Mouse (Mus musculus): ENCODE data around the gene Bod1. TPM values are rescaled to one million over a fixed set of nuclear protein-coding genes. Genes with fewer than 3 reads are reported as not detected.
A peak's percentile ranks its signal among the peaks of the same experiment; 100 is the strongest.

The Bod1 gene
- polyA plus RNA-seq (2016; fragmentation: Nextera tagmentation; extraction: Ambion mirVana): 131 and 137 TPM in 2 replicates

DNA sequence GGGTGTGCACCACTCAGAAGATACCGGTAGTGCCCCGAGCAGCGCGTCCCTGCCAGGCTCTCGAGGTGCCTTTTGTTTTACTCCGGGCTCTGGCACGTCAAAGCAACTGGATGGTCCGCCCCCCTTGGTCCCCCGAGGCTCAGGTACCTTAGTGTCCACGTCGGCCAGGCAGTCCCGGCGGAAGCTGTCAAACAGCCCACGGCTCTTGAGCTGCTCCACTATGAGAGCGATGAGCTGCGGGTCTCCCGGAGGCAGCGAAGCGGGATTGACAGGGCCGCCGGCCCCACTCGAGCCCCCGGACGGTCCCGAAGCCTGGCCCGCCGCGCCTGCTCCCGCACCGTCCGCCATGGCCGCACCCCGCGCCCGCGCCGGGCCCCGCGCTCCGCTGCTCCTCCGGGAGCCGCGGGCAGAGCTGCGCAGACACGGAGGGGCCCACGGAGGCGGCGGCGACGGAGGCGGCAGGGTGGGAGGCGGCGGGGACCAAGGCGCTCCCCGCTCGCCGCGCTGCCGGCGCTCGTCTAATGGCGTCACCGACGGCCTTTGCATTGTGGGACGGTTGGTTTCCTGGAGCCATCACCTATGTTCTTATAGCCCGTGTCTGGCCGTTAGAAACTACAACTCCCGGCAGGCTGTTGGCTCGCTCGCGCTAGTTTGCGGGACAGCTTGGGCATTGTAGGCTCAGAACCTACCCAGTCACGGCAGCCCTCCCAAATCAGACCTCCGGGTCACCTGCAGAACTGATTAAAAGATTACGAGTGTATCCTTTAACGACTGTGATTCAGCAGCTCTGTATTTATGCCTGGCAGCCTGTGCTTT lies at the start of gene Bod1:
Bod1 (minus strand) TSS at position 532 of the 816 bp plus-strand sequence.
- peak within 1 kb of the TSS; percentile 63 for H3K4me2 ChIP-seq (replicated peaks)
- 1% methylated on average over 73 of the region's 76 CpGs for WGBS
- H3K27ac ChIP-seq: no peak within 1 kb of the TSS

GRCm38 (mm10) chr11:31719090-31719489 lies 47.4 kb upstream of the Bod1 start:
- no peak overlapping the region for H3K4me2 ChIP-seq (replicated peaks)

More for the DNA sequence above, at the start of gene Bod1:
- peak within 1 kb of the TSS; percentile 97 for H3K4me3 ChIP-seq
- peak within 1 kb of the TSS; percentile 90 for H3K9ac ChIP-seq
- H3K4me1 ChIP-seq: peaks cover 14% of the 10 kb centered on the region
- no peaks in the 10 kb centered on the region for H3K9me3 ChIP-seq
- ATAC-seq (ENCODE audit: insufficient number of reproducible peaks, insufficient read depth, low FRiP score, low TSS enrichment): peak; percentile 97
- H3K27me3 ChIP-seq: no peaks in the 10 kb centered on the region
- peaks cover 25% of the 10 kb centered on the region for H3K36me3 ChIP-seq

DNA sequence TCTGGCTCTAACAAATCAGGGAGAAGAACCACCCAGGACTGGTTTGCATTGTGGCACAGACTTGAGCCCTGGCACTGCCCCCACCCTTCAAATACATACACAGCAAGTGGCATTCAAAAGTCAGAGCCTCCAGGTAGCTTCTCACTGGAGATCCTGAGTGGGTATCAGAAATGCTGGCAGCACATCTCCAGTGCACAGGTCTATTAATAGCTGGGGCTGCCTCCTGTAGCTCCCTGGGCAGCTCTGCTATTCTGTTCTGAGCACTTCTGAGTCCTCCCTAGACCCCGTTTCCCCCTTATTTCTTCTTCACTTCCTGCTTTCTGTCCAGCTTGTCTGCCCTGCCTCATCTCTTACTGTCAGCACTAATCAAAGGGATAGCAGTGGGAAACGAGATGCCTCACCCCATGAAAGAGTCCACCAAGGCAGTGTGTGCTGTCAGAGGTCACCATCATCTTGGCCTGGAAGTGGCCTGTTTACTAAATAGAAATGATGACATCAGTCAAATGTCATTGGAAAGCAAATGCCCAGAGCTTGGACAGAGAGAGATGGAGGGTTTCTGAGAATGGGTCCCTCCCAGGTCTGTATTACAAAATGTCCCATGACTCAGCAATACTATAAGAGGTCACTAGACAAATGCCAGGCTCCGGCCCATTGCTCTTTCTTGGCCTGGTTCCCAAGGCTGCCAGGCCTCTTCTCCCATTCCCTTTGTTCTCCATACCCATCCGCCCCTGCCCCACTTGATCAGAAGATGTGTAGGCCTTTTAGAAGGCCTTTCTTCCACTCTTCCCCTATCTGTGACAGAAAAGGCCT lies 46.4 kb upstream of the Bod1 start:
- Histone ChIP-seq H3K4me1 (0 out of 2 replicates have a peak, but pooled peaks cover 4% of the 10 kb centered on the region), H3K27ac (no peak overlapping the region), H3K4me2 (replicated peaks) (no peak overlapping the region), H3K4me3 (no peak overlapping the region), H3K36me3 (no peaks in the 10 kb centered on the region), H3K9ac (no peak overlapping the region), H3K9me3 (no peaks in the 10 kb centered on the region), H3K27me3 (no peaks in the 10 kb centered on the region)
- ATAC-seq (ENCODE audit: insufficient number of reproducible peaks, insufficient read depth, low FRiP score, low TSS enrichment): no peak
- 66% methylated on average over 4 of the region's 4 CpGs for WGBS

More at GRCm38 (mm10) chr11:31719090-31719489, 47.4 kb upstream of the Bod1 start:
- Histone ChIP-seq H3K9me3 (no peaks in the 10 kb centered on the region), H3K36me3 (no peaks in the 10 kb centered on the region), H3K4me1 (no peaks in the 10 kb centered on the region), H3K9ac (no peak overlapping the region), H3K4me3 (no peak overlapping the region), H3K27ac (no peak overlapping the region), H3K27me3 (no peaks in the 10 kb centered on the region)
- no peak for ATAC-seq (ENCODE audit: insufficient number of reproducible peaks, insufficient read depth, low FRiP score, low TSS enrichment)
- WGBS: 86% methylated on average over 4 of the region's 4 CpGs

- no peaks in the 10 kb centered on the region for H3K27me3 ChIP-seq
- no peak; the same call in 1 of the 2 replicates for ATAC-seq (ENCODE audit: insufficient number of reproducible peaks, insufficient read depth, low FRiP score, low TSS enrichment)
- no peak overlapping the region for H3K27ac ChIP-seq
- no peak overlapping the region for H3K4me2 ChIP-seq (replicated peaks)
- H3K9ac ChIP-seq: no peak overlapping the region
- WGBS: 65% methylated on average over 6 of the region's 6 CpGs
- no peaks in the 10 kb centered on the region for H3K36me3 ChIP-seq
- no peaks in the 10 kb centered on the region for H3K9me3 ChIP-seq
- H3K4me3 ChIP-seq: no peak overlapping the region
- H3K4me1 ChIP-seq: 0 out of 2 replicates have a peak, but pooled peaks cover 4% of the 10 kb centered on the region
These were observed 42.0 kb upstream of the Bod1 start for GRCm38 (mm10) chr11:31713641-31714121.

GRCm38 (mm10) chr11:31713116-31713515 lies 41.4 kb upstream of the Bod1 start:
- Histone ChIP-seq H3K4me3 (no peak overlapping the region), H3K27me3 (no peaks in the 10 kb centered on the region), H3K4me1 (0 out of 2 replicates have a peak, but pooled peaks cover 4% of the 10 kb centered on the region), H3K9ac (no peak overlapping the region), H3K4me2 (replicated peaks) (no peak overlapping the region), H3K9me3 (no peaks in the 10 kb centered on the region), H3K36me3 (no peaks in the 10 kb centered on the region), H3K27ac (no peak overlapping the region)
- no peak for ATAC-seq (ENCODE audit: insufficient number of reproducible peaks, insufficient read depth, low FRiP score, low TSS enrichment)
- 54% methylated on average over 8 of the region's 8 CpGs for WGBS

- Histone ChIP-seq H3K4me3 (no peak overlapping the region), H3K36me3 (no peaks in the 10 kb centered on the region), H3K9ac (no peak overlapping the region), H3K4me1 (no peaks in the 10 kb centered on the region), H3K4me2 (replicated peaks) (no peak overlapping the region), H3K27ac (no peak overlapping the region), H3K9me3 (peaks cover 8% of the 10 kb centered on the region; the same call in 1 of the 2 replicates), H3K27me3 (no peaks in the 10 kb centered on the region)
- ATAC-seq (ENCODE audit: insufficient number of reproducible peaks, insufficient read depth, low FRiP score, low TSS enrichment): no peak
These were observed 36.1 kb upstream of the Bod1 start for GRCm38 (mm10) chr11:31707771-31708170.

DNA sequence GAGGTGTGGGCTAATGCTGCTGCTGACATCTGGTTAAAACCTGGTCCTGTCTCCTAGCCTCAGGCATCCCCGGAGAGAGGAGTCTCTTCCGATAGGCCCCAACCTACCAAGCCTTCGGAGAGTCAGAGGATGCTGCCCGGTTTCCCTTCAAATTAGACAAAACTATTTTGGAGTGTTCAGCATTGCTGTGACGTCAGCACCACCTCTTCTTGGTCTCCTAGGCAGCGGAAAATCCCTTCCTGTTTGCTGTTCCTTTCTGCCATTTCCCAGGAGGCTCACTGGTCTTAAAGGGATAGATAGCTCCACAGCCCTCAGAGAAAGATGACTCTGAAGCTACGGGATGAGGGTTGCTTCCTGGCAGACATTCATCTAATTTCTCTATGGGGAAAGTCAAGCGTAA lies 31.5 kb upstream of the Bod1 start:
- peaks cover 8% of the 10 kb centered on the region; the same call in 1 of the 2 replicates for H3K9me3 ChIP-seq
- 61% methylated on average over 8 of the region's 8 CpGs for WGBS
- no peaks in the 10 kb centered on the region for H3K4me1 ChIP-seq
- no peak overlapping the region for H3K9ac ChIP-seq
- no peak overlapping the region for H3K4me2 ChIP-seq (replicated peaks)
- H3K27me3 ChIP-seq: no peaks in the 10 kb centered on the region
- ATAC-seq (ENCODE audit: insufficient number of reproducible peaks, insufficient read depth, low FRiP score, low TSS enrichment): no peak
- H3K27ac ChIP-seq: no peak overlapping the region
- H3K4me3 ChIP-seq: no peak overlapping the region
- H3K36me3 ChIP-seq: no peaks in the 10 kb centered on the region

DNA sequence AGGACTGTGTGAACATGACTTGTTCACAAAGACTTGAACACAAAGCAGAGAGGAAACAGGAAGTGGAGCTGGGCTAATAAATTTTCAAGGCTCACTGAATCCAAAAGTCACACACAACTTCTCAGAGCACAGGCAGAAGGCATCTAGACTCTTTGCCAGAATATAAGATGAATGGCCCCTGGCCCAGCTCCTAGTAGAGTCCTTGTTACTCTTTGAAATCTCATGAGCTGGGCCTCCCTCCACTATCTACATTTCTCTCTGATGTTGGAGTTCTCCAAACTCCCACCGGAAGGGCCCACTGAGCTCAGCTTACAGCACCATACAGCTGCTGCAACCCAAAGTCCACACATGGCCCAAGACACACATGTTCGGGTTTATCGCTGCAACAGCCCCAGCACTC lies 30.2 kb upstream of the Bod1 start:
- H3K36me3 ChIP-seq: no peaks in the 10 kb centered on the region
- H3K27me3 ChIP-seq: no peaks in the 10 kb centered on the region
- H3K4me2 ChIP-seq (replicated peaks): no peak overlapping the region
- ATAC-seq (ENCODE audit: insufficient number of reproducible peaks, insufficient read depth, low FRiP score, low TSS enrichment): no peak
- H3K27ac ChIP-seq: no peak overlapping the region
- no peak overlapping the region for H3K4me3 ChIP-seq
- no peaks in the 10 kb centered on the region for H3K9me3 ChIP-seq
- no peaks in the 10 kb centered on the region for H3K4me1 ChIP-seq
- 85% methylated on average over 3 of the region's 3 CpGs for WGBS
- no peak overlapping the region for H3K9ac ChIP-seq

- Histone ChIP-seq H3K4me2 (replicated peaks) (no peak overlapping the region), H3K27ac (no peak overlapping the region), H3K4me3 (no peak overlapping the region), H3K36me3 (no peaks in the 10 kb centered on the region), H3K4me1 (no peaks in the 10 kb centered on the region), H3K9ac (no peak overlapping the region), H3K27me3 (no peaks in the 10 kb centered on the region), H3K9me3 (no peaks in the 10 kb centered on the region)
- ATAC-seq (ENCODE audit: insufficient number of reproducible peaks, insufficient read depth, low FRiP score, low TSS enrichment): no peak
- 59% methylated on average over 3 of the region's 3 CpGs for WGBS
These were observed 27.8 kb upstream of the Bod1 start for GRCm38 (mm10) chr11:31699502-31699901.

GRCm38 (mm10) chr11:31694801-31695200 lies 23.1 kb upstream of the Bod1 start:
- 0 out of 2 replicates have a peak, but pooled peaks cover 1% of the 10 kb centered on the region for H3K4me1 ChIP-seq
- no peak overlapping the region for H3K4me3 ChIP-seq
- no peak overlapping the region for H3K27ac ChIP-seq
- H3K9ac ChIP-seq: no peak overlapping the region
- H3K4me2 ChIP-seq (replicated peaks): no peak overlapping the region
- no peaks in the 10 kb centered on the region for H3K36me3 ChIP-seq
- no peaks in the 10 kb centered on the region for H3K27me3 ChIP-seq
- no peak for ATAC-seq (ENCODE audit: insufficient number of reproducible peaks, insufficient read depth, low FRiP score, low TSS enrichment)
- no peaks in the 10 kb centered on the region for H3K9me3 ChIP-seq
- 84% methylated on average over 4 of the region's 4 CpGs for WGBS

DNA sequence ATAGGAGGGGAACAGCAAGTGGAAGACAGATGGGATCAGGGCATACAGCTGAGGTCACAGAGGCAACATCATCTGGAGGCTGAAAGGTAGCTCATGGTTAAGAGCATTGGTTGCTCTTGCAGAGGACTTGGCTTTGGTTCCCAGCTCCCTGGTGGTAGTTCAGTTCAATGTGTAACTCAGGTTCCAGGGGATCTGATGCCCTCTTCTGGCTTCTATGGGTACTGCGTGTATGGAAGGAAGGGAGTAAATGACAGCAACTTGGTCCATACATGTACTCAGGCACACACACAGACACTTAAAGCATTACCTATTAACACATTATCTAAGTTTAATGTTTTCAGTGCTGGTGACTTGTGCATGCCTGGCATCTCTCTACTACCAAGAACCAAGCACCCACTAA lies 22.4 kb upstream of the Bod1 start:
- 92% methylated on average over 1 of the region's 1 CpGs for WGBS
- Histone ChIP-seq H3K9ac (no peak overlapping the region), H3K27ac (no peak overlapping the region), H3K27me3 (no peaks in the 10 kb centered on the region), H3K4me1 (peaks cover 6% of the 10 kb centered on the region; the same call in 1 of the 2 replicates), H3K36me3 (no peaks in the 10 kb centered on the region), H3K4me2 (replicated peaks) (no peak overlapping the region), H3K4me3 (no peak overlapping the region), H3K9me3 (no peaks in the 10 kb centered on the region)
- ATAC-seq (ENCODE audit: insufficient number of reproducible peaks, insufficient read depth, low FRiP score, low TSS enrichment): no peak

Data from embryonic facial prominence, embryonic 12.5 days (tissue).